Mouse (Mus musculus) liver, adult 2 months (tissue): ENCODE measurements around the gene Cobl.

ENCODE experiments used
- CTCF ChIP-seq: fragments of 200-500 bp; IDR thresholded peaks from 2 replicates; pipeline ENCODE4 v1.5.1; 2011; ENCODE audit warnings: low read depth, low read length, control low read depth
- POLR2A ChIP-seq: fragments of 200-500 bp; IDR thresholded peaks from 2 replicates; pipeline ENCODE4 v1.6.1; 2011; ENCODE audit warnings: low read length, control low read depth; ENCODE audit not compliant: insufficient read depth; ENCODE audit errors: extremely low read depth

GRCm38 (mm10) chr11:12382991-12383390, 81.8 kb downstream of the Cobl start:
- TF ChIP-seq POLR2A (no peak), CTCF (no peak)
